Mouse (Mus musculus) spleen, postnatal 36 days (tissue): ENCODE data around the gene Cdkl4.

Experiments used
- DNase-seq, 2 experiments: peaks; one replicate each; pipeline ENCODE4 v3.0.0; 2022; ENCODE audit warnings: low spot score in 2 of 2, mixed read lengths in 1 of 2

Gene Cdkl4

DNA sequence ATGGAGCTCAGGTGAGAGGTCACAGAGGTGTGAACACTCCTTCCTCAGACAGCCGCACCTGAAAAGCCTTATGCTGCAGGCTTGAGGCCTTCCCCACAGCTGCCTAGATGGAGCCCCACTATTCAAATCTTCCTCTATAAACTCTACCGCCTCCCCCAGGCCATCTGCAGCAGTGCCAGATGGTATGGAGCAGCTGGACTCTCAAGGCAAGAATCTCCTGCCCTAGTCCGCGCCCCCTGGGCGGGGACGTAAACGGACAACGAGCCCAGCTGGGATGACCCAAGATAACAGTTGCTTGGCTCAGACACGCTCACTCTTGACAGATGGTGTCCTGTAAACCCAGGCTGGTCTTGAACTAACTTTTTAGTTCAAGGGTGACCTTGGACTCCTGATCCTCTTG, 60.4 kb downstream of the Cdkl4 start:
- no peak for DNase-seq

- DNase-seq: no peak
These were observed 61.7 kb downstream of the Cdkl4 start for GRCm38 (mm10) chr17:80515956-80516355.

DNA sequence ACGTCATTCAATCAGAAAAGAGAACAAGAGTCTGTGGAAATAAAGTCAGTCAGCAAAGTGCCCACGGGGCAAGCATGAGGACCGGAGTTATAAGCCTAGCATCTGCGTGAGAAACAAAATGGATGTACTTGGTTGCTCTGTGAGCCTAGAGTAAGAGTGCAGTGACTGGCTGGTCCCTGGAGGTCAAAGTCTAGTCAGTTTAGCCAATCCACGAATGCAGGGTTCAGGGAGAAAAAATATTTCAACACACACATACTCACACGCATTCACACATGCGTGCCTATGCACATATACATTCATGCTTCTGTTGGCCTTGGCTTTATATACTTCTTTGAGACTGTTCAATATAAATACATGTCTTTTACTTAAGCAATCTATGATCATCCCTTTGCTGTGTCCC, 62.1 kb downstream of the Cdkl4 start:
- no peak for DNase-seq

DNA sequence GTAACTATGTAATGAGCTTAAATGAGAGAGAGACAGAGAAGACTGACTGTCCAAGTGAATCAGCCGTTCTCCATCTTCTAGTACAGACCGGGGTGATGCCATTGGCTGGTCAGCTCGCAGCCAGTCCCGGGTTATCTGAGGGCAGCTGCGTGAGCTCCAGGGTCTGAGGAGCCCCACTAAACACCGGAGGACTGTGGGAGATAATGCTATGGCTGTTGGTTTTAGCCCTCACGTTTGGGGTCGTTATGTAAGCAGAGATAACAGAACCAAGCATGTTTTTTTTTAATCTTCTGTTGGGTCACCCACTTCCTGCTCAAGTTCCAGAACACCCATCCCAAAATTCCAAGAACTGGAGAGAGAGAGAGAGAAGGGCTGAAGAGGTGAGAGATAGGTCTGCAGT, 63.8 kb downstream of the Cdkl4 start:
- no peak for DNase-seq

DNA sequence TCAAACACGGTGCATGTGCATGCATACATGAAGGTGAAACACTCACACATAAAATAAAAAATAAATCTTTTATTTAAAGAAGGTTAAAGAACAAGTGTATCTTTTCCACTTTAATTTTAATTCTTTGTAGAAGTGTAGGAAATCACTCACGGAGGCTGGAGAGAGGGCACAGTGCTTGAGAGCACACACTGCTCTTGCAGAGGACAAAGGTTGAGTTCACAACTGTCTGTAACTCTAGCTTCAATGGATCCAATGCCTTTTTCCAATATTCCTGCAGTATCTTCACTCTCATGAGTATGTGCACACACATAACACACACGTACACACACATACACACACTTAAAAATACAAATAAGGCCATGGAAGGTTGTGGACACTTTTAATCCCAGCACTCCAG, 67.2 kb downstream of the Cdkl4 start:
- DNase-seq: no peak

GRCm38 (mm10) chr17:80509494-80510458, 67.8 kb downstream of the Cdkl4 start:
- DNase-seq: no peak

- DNase-seq: no peak
These were observed 71.8 kb downstream of the Cdkl4 start for GRCm38 (mm10) chr17:80505766-80506165.

DNA sequence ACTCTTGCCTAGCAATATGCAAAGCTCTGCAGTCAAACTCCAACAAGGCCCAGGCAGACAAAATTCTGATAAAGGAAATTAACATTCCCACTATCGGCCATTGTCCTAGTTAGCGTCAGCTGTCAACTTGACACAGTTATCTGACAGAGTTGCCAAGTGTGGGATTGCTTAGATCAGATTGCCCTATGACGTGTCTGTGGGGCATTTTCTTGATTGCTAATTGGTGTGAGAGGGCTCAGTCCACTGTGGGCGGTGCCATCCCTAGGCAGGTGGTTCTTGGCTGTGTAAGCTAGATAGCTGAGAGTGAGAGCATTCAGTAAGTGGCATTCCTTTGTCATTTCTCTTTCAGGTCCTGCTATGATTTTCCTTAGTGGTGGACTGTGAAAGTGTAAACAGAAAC, 72.3 kb downstream of the Cdkl4 start:
- no peak for DNase-seq

- peak in 1 of 2 experiments; percentile 34 for DNase-seq
These were observed 75.8 kb downstream of the Cdkl4 start for GRCm38 (mm10) chr17:80501805-80502172.

GRCm38 (mm10) chr17:80501037-80501804, 76.4 kb downstream of the Cdkl4 start:
- DNase-seq: no peak

DNA sequence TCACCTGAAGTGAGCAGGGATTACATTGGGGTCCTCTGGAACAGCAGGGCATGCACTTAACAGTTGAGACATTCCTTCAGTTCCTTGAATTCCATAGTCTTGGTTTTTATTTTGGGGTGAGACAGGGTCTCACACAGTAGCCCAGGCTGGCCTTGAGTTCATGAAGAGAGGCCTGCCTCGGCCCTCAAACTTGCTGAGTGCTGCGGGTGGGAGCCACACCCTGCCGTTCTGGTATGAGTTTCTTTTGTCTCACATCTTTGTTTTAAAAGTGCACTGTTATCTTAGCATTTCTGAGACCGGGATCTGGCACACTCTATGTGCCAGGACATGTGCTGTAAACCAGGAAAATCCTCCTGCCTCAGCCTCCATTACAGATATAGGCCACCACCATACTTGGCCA, 77.6 kb downstream of the Cdkl4 start:
- no peak for DNase-seq

- DNase-seq: peak; percentile 32 to 51
These were observed 78.9 kb downstream of the Cdkl4 start for GRCm38 (mm10) chr17:80498600-80499268.

DNA sequence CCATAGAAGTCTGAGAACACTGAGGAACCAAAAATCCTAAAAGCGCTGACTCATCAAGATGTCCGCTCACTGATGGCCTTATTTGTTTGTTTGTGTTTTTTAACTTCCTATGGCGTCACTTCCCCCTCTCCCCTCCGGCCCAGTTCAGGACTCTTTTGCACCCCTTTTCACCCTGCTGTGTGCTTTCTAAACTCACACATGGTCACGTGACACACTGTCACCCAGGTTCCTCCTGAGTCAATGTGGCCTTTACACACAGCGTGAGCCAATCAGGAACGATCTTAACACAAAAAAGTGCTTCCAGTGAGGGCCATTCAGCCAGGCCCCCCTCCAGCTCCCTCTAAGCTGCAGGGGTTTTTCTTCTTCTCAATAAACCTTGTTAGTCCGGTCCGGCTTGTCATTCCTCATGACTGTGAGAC, 80.4 kb downstream of the Cdkl4 start:
- no peak for DNase-seq

DNA sequence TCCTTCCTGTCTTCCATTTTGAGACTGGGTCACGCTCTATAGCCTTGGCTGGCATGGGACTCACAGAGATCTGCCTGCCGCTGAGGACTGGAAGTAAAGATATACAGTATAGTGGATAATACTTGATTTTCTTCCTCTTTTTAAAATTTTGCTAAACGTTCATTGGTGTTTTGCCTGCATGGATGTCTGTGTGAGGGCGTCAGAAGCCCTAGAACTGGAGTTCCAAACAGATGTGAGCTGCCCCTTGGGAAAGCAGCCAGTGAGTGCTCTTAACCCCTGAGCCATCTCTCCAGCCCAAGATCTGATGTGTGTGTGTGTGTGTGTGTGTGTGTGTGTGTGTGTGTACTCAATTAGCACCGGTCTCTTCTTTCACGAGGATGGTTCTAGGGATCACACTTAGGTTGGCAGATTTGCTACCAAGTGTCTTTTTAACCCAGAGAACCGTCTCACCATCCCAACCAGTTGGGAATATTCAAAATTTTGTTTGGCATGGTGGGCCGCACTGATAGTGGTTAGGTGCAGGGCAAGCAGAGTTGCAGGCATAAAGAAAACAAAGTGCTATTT, 80.9 kb downstream of the Cdkl4 start:
- DNase-seq: no peak

DNA sequence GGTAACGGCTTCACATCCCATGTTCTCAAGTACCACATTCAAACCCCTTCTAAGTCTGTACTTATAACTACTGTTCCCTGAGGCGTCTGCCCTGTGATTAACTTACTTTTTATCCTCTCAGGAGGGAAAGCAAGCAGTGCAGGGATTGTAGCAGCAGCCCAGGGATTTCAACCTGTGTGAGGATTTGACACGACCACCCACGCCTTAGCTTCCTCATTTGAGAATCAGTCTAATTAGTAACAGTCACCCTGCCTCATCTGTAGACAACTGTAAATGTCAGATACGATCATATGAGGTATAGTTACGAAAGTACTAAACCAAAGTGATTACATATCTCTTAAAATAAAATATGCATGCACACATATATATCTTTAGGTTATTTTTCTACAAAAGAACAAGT, 81.4 kb downstream of the Cdkl4 start:
- no peak for DNase-seq

GRCm38 (mm10) chr17:80493891-80494290, 83.7 kb downstream of the Cdkl4 start:
- no peak for DNase-seq

- DNase-seq: no peak
These were observed 84.8 kb downstream of the Cdkl4 start for GRCm38 (mm10) chr17:80492811-80493210.

DNA sequence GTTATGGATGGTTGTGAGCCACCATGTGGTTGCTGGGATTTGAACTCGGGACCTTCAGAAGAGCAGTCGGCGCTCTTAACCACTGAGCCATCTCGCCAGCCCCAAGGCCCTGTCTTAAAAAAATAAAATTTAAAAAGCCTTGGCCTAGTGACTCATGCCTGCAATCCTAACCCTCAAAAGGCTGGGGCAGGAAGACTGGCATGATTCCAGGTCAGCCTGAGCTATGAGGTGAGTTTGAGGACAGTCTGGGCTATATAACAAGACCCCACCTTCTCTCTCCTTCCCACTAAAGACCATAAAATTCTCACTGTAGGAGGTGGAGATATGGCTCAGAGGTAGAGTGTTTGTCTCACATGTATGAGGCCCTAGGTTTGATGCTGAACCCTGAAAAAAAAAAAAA, 85.3 kb downstream of the Cdkl4 start:
- no peak for DNase-seq

GRCm38 (mm10) chr17:80490166-80490565, 87.4 kb downstream of the Cdkl4 start:
- no peak for DNase-seq

DNA sequence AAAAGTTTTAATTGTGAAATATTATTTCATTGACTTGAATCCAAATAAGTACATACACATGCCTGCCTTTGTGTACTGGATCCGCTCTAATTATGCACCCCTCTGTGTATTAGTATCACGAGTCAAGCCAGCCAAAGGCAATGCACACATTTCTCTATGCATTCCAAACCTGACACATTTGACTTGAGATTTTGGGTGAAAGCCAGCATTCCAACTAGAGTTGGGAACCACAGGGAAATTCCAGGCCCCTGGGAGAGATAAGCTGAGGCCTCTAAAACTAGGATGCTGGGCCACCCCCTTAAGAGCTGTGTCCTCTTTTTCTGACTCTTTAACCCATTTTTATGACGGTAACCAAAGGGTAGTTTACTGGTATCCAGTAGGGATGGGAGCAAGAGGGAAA, 88.7 kb downstream of the Cdkl4 start:
- DNase-seq: no peak

DNA sequence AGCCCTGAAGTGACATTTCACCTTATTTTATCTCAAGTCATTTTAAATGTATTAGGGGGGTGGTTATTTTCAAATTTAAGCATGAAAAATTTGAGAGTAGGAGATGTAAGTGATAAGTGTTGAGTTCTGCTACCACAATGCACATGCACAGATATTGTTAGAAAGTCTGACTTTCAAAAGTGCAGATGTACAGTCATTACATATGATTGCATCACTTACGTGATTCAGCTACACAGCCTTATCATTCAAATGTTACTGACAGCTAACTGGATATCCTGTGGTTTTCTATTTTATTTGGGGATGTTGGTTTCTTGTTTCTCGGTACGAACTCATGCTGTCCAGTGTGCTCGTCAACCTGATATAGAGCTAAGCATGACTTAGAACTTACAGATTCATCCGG, 92.5 kb downstream of the Cdkl4 start:
- no peak for DNase-seq

GRCm38 (mm10) chr17:80480855-80481224, 96.8 kb downstream of the Cdkl4 start:
- DNase-seq: no peak
